Mouse (Mus musculus) lung, adult 2 months (tissue): ENCODE measurements around the gene Ramp3.

ENCODE experiments used
- CTCF ChIP-seq: fragments of 200-500 bp; IDR thresholded peaks from 2 replicates; pipeline ENCODE4 v1.5.1; 2011; ENCODE audit warnings: mild to moderate bottlenecking, low read length, control low read depth; ENCODE audit not compliant: insufficient read depth
- POLR2A ChIP-seq: fragments of 200-500 bp; IDR thresholded peaks from 2 replicates; pipeline ENCODE4 v1.6.1; 2011; ENCODE audit warnings: low read depth, mild to moderate bottlenecking, control low read depth, low read length, borderline replicate concordance; ENCODE audit errors: extremely low read depth

DNA sequence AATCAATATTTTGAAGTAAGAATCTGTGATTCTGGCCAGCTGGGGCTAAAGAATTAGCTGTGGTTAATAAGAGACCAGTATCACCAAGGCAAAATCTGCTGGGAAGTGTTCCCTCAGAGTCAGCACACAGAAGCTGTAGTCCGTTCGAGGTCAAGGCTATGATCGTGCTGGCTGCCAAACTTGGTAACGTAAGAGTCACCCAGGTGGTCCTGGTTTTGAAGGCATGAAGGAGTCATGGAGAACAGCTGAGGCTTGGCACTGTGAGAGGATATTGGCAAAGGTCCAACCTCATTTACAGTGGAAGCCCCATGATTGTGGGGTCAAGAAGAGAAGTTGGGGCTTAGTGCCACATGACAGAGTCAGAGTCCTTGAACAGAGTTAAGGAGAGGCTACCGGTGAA, 68.6 kb downstream of the Ramp3 start:
- TF ChIP-seq CTCF: no peak
- no peak for TF ChIP-seq POLR2A
